Mouse (Mus musculus) forebrain, embryonic 11.5 days (tissue): ENCODE results near the gene Wwc2. TPM values are rescaled to one million over a fixed set of nuclear protein-coding genes. Genes with fewer than 3 reads are reported as not detected.
A peak's percentile ranks its signal among the peaks of the same experiment; 100 is the strongest.

Experiments
- ATAC-seq: fragments of 200-750 bp; cut with Nextera tagmentation; replicated peaks from 2 replicates; pipeline ENCODE4 v1.8.0; 2017; ENCODE audit warnings: moderate TSS enrichment; ENCODE audit not compliant: low FRiP score
- DNase-seq: peaks from one replicate; pipeline ENCODE4 v3.0.0-alpha.2; 2017; ENCODE audit warnings: low spot score
- H3K27ac ChIP-seq: fragments of 300-500 bp; sonication (generic); 2 replicates; pipeline ENCODE4 v1.5.1; 2014; ENCODE audit warnings: low read depth, low read length
- H3K27me3 ChIP-seq: fragments of 300-500 bp; sonication (generic); 2 replicates; pipeline ENCODE4 v1.6.1; 2014; ENCODE audit warnings: mild to moderate bottlenecking, low read length, mixed read lengths; ENCODE audit not compliant: control insufficient read depth, insufficient read depth
- H3K36me3 ChIP-seq: fragments of 300-500 bp; sonication (generic); 2 replicates; pipeline ENCODE4 v1.6.1; 2014; ENCODE audit warnings: mild to moderate bottlenecking, low read length, moderate library complexity, mixed read lengths; ENCODE audit not compliant: control insufficient read depth, insufficient read depth
- H3K4me1 ChIP-seq: fragments of 300-500 bp; sonication (generic); replicated peaks from 2 replicates; pipeline ENCODE4 v1.6.1; 2014; ENCODE audit warnings: low read length, mixed read lengths; ENCODE audit not compliant: control insufficient read depth, insufficient read depth
- H3K4me2 ChIP-seq: fragments of 300-500 bp; sonication (generic); 2 replicates; pipeline ENCODE4 v1.6.1; 2014; ENCODE audit warnings: low read depth, mild to moderate bottlenecking, low read length, moderate library complexity, mixed read lengths; ENCODE audit not compliant: severe bottlenecking
- H3K4me3 ChIP-seq: fragments of 300-500 bp; sonication (generic); 2 replicates; pipeline ENCODE4 v1.5.1; 2014; ENCODE audit warnings: low read depth, low read length
- H3K9ac ChIP-seq: fragments of 300-500 bp; sonication (generic); 2 replicates; pipeline ENCODE4 v1.6.1; 2014; ENCODE audit warnings: low read length
- H3K9me3 ChIP-seq: fragments of 300-500 bp; sonication (generic); 2 replicates; pipeline ENCODE4 v1.6.1; 2016; ENCODE audit warnings: low read length, mixed read lengths; ENCODE audit not compliant: control insufficient read depth
- WGBS: fragments of 180-500 bp; shearing (Covaris S2); extraction: QIAGEN DNeasy Blood & Tissue Kit; methylation state at CpG from one replicate; pipeline ENCODE4 v1.1.7; 2014; 5-methylcytosine and 5-hydroxymethylcytosine counted together
- polyA plus RNA-seq: library from polyadenylated mRNA; unstranded; fragments of >200 nt; fragmentation: Nextera tagmentation; extraction: Ambion mirVana; gene quantifications from 2 replicates; pipeline ENCODE4 v1.2.1, GENCODE M21; 2014

Wwc2 gene
- polyA plus RNA-seq, 1 experiment from 2014 or later: 9.4 TPM

GRCm38 (mm10) chr8:47943049-47943448 lies 47.7 kb downstream of the Wwc2 start:
- DNase-seq: no peak
- Histone ChIP-seq H3K4me2 (no peak overlapping the region), H3K27ac (no peak overlapping the region), H3K4me1 (no peaks in the 10 kb centered on the region), H3K36me3 (no peaks in the 10 kb centered on the region), H3K27me3 (no peaks in the 10 kb centered on the region), H3K9ac (no peak overlapping the region), H3K9me3 (no peaks in the 10 kb centered on the region), H3K4me3 (no peak overlapping the region)
- no peak for ATAC-seq
- 64% methylated on average over 10 of the region's 10 CpGs for WGBS

GRCm38 (mm10) chr8:47941028-47941427 lies 49.7 kb downstream of the Wwc2 start:
- peak; percentile 49; the same call in 1 of the 2 replicates for ATAC-seq
- no peak overlapping the region for H3K27ac ChIP-seq
- no peak overlapping the region for H3K4me2 ChIP-seq
- DNase-seq: no peak
- H3K4me1 ChIP-seq: no peaks in the 10 kb centered on the region
- H3K27me3 ChIP-seq: no peaks in the 10 kb centered on the region
- no peak overlapping the region for H3K9ac ChIP-seq
- no peaks in the 10 kb centered on the region for H3K36me3 ChIP-seq
- H3K4me3 ChIP-seq: no peak overlapping the region
- 66% methylated on average over 5 of the region's 5 CpGs for WGBS
- H3K9me3 ChIP-seq: no peaks in the 10 kb centered on the region

- H3K4me3 ChIP-seq: no peak overlapping the region
- no peaks in the 10 kb centered on the region for H3K36me3 ChIP-seq
- H3K27me3 ChIP-seq: no peaks in the 10 kb centered on the region
- no peak overlapping the region for H3K27ac ChIP-seq
- DNase-seq (no peak), ATAC-seq (no peak; the same call in 1 of the 2 replicates)
- WGBS: 87% methylated on average over 10 of the region's 10 CpGs
- H3K4me1 ChIP-seq: no peaks in the 10 kb centered on the region
- H3K4me2 ChIP-seq: no peak overlapping the region
- no peak overlapping the region for H3K9ac ChIP-seq
- no peaks in the 10 kb centered on the region for H3K9me3 ChIP-seq
These were observed 50.5 kb downstream of the Wwc2 start for GRCm38 (mm10) chr8:47939933-47940870.

- ATAC-seq: no peak
- no peak for DNase-seq
- H3K27me3 ChIP-seq: no peaks in the 10 kb centered on the region
- no peak overlapping the region for H3K4me3 ChIP-seq
- no peak overlapping the region for H3K4me2 ChIP-seq
- no peak overlapping the region for H3K27ac ChIP-seq
- 90% methylated on average over 7 of the region's 7 CpGs for WGBS
- no peaks in the 10 kb centered on the region for H3K36me3 ChIP-seq
- no peaks in the 10 kb centered on the region for H3K4me1 ChIP-seq
- H3K9ac ChIP-seq: no peak overlapping the region
- H3K9me3 ChIP-seq: no peaks in the 10 kb centered on the region
These were observed 51.5 kb downstream of the Wwc2 start for GRCm38 (mm10) chr8:47939217-47939616.

- no peaks in the 10 kb centered on the region for H3K9me3 ChIP-seq
- no peak overlapping the region for H3K4me3 ChIP-seq
- no peak overlapping the region for H3K9ac ChIP-seq
- ATAC-seq: no peak
- 44% methylated on average over 9 of the region's 9 CpGs for WGBS
- no peaks in the 10 kb centered on the region for H3K36me3 ChIP-seq
- H3K27me3 ChIP-seq: no peaks in the 10 kb centered on the region
- H3K4me1 ChIP-seq: peaks cover 3% of the 10 kb centered on the region; the same call in 1 of the 2 replicates
- DNase-seq: no peak
- H3K27ac ChIP-seq: no peak overlapping the region
- no peak overlapping the region for H3K4me2 ChIP-seq
These were observed 54.3 kb downstream of the Wwc2 start for GRCm38 (mm10) chr8:47936386-47936785.

GRCm38 (mm10) chr8:47935461-47935860 lies 55.3 kb downstream of the Wwc2 start:
- DNase-seq: no peak
- Histone ChIP-seq H3K9me3 (no peaks in the 10 kb centered on the region), H3K27ac (no peak overlapping the region), H3K27me3 (no peaks in the 10 kb centered on the region), H3K4me3 (no peak overlapping the region), H3K4me2 (no peak overlapping the region), H3K36me3 (no peaks in the 10 kb centered on the region), H3K4me1 (peaks cover 3% of the 10 kb centered on the region; the same call in 1 of the 2 replicates), H3K9ac (no peak overlapping the region)
- 85% methylated on average over 5 of the region's 5 CpGs for WGBS
- no peak for ATAC-seq

- no peaks in the 10 kb centered on the region for H3K9me3 ChIP-seq
- H3K27ac ChIP-seq: no peak overlapping the region
- WGBS: 91% methylated on average over 3 of the region's 3 CpGs
- no peak overlapping the region for H3K9ac ChIP-seq
- H3K4me3 ChIP-seq: no peak overlapping the region
- no peaks in the 10 kb centered on the region for H3K36me3 ChIP-seq
- peaks cover 3% of the 10 kb centered on the region; the same call in 1 of the 2 replicates for H3K4me1 ChIP-seq
- DNase-seq: no peak
- H3K4me2 ChIP-seq: no peak overlapping the region
- ATAC-seq: no peak
- no peaks in the 10 kb centered on the region for H3K27me3 ChIP-seq
These were observed 57.6 kb downstream of the Wwc2 start for GRCm38 (mm10) chr8:47933087-47933486.

- no peaks in the 10 kb centered on the region for H3K27me3 ChIP-seq
- peaks cover 3% of the 10 kb centered on the region; the same call in 1 of the 2 replicates for H3K4me1 ChIP-seq
- H3K9me3 ChIP-seq: no peaks in the 10 kb centered on the region
- ATAC-seq (peak; percentile 46), DNase-seq (no peak)
- no peak overlapping the region for H3K27ac ChIP-seq
- 52% methylated on average over 16 of the region's 16 CpGs for WGBS
- H3K4me2 ChIP-seq: no peak overlapping the region
- no peaks in the 10 kb centered on the region for H3K36me3 ChIP-seq
- no peak overlapping the region for H3K4me3 ChIP-seq
- H3K9ac ChIP-seq: no peak overlapping the region
These were observed 58.5 kb downstream of the Wwc2 start for GRCm38 (mm10) chr8:47932028-47932790.
